Mouse (Mus musculus): ENCODE measurements at regions not wholly inside any gene's neighbourhood (a gene's known extent, or its start where the extent isn't known, plus 50 kb on each side); places are given as distances from the start of the nearest gene placed in this dataset.
"Not testable (repeated sequence)": the region's sequence is repeated elsewhere in the genome, so short reads cannot be mapped to it uniquely, and the experiment has no call there.

- ATAC-seq (replicated peaks; ENCODE audit: low FRiP score), result no peak
- Histone ChIP-seq H3K4me2 (no peak overlapping the region), H3K4me1 (replicated peaks; ENCODE audit: control insufficient read depth, insufficient read depth, low read length) (no peaks in the 10 kb centered on the region), H3K9ac (ENCODE audit: low read depth, low read length) (no peak overlapping the region), H3K27ac (ENCODE audit: low read depth, low read length) (no peak overlapping the region), H3K36me3 (ENCODE audit: control insufficient read depth, insufficient read depth, low read length) (no peaks in the 10 kb centered on the region), H3K27me3 (replicated peaks; ENCODE audit: control insufficient read depth, insufficient read depth, low read length) (no peaks in the 10 kb centered on the region), H3K4me3 (ENCODE audit: low read depth, low read length) (no peak overlapping the region), H3K9me3 (ENCODE audit: control insufficient read depth, low read length) (no peaks in the 10 kb centered on the region; the same call in 1 of the 2 replicates)
- 63% methylated on average over 1 of the region's 1 CpGs for WGBS
- DNase-seq (ENCODE audit: low spot score), result no peak
Observed at GRCm38 (mm10) chr15:24419186-24419585, 994.4 kb downstream of the Basp1 start.

GRCm38 (mm10) chr15:24407691-24408090, 1005.9 kb downstream of the Basp1 start:
- H3K27me3 ChIP-seq (replicated peaks; ENCODE audit: control insufficient read depth, insufficient read depth, low read length), result no peaks in the 10 kb centered on the region
- no peak overlapping the region for H3K4me3 ChIP-seq (ENCODE audit: low read depth, low read length)
- no peak overlapping the region for H3K9ac ChIP-seq (ENCODE audit: low read depth, low read length)
- no peaks in the 10 kb centered on the region for H3K9me3 ChIP-seq (ENCODE audit: control insufficient read depth, low read length)
- DNase-seq (ENCODE audit: low spot score), result no peak
- no peak overlapping the region for H3K27ac ChIP-seq (ENCODE audit: low read depth, low read length)
- 58% methylated on average over 3 of the region's 3 CpGs for WGBS
- no peaks in the 10 kb centered on the region for H3K36me3 ChIP-seq (ENCODE audit: control insufficient read depth, insufficient read depth, low read length)
- no peak for ATAC-seq (replicated peaks; ENCODE audit: low FRiP score)
- H3K4me2 ChIP-seq, result no peak overlapping the region
- H3K4me1 ChIP-seq (replicated peaks; ENCODE audit: control insufficient read depth, insufficient read depth, low read length), result no peaks in the 10 kb centered on the region

- Histone ChIP-seq H3K4me2 (no peak overlapping the region), H3K9me3 (ENCODE audit: control insufficient read depth, low read length) (no peaks in the 10 kb centered on the region), H3K27ac (ENCODE audit: low read depth, low read length) (no peak overlapping the region), H3K9ac (ENCODE audit: low read depth, low read length) (no peak overlapping the region), H3K36me3 (ENCODE audit: control insufficient read depth, insufficient read depth, low read length) (no peaks in the 10 kb centered on the region), H3K4me3 (ENCODE audit: low read depth, low read length) (no peak overlapping the region), H3K27me3 (replicated peaks; ENCODE audit: control insufficient read depth, insufficient read depth, low read length) (no peaks in the 10 kb centered on the region), H3K4me1 (replicated peaks; ENCODE audit: control insufficient read depth, insufficient read depth, low read length) (no peaks in the 10 kb centered on the region)
- ATAC-seq (replicated peaks; ENCODE audit: low FRiP score) (no peak), DNase-seq (ENCODE audit: low spot score) (no peak)
- 68% methylated on average over 1 of the region's 1 CpGs for WGBS
Observed at GRCm38 (mm10) chr15:24405305-24405704, 1008.3 kb downstream of the Basp1 start.

- H3K9ac ChIP-seq (ENCODE audit: low read depth, low read length), result no peak overlapping the region
- no peak for DNase-seq (ENCODE audit: low spot score)
- 78% methylated on average over 2 of the region's 2 CpGs for WGBS
- H3K9me3 ChIP-seq (ENCODE audit: control insufficient read depth, low read length), result no peaks in the 10 kb centered on the region
- H3K4me2 ChIP-seq, result no peak overlapping the region
- H3K27me3 ChIP-seq (replicated peaks; ENCODE audit: control insufficient read depth, insufficient read depth, low read length), result no peaks in the 10 kb centered on the region
- H3K4me3 ChIP-seq (ENCODE audit: low read depth, low read length), result no peak overlapping the region
- H3K4me1 ChIP-seq (replicated peaks; ENCODE audit: control insufficient read depth, insufficient read depth, low read length), result no peaks in the 10 kb centered on the region
- no peaks in the 10 kb centered on the region for H3K36me3 ChIP-seq (ENCODE audit: control insufficient read depth, insufficient read depth, low read length)
- H3K27ac ChIP-seq (ENCODE audit: low read depth, low read length), result no peak overlapping the region
- ATAC-seq (replicated peaks; ENCODE audit: low FRiP score), result no peak
Observed at GRCm38 (mm10) chr15:24400088-24400487, 1013.5 kb downstream of the Basp1 start.

- H3K9me3 ChIP-seq (ENCODE audit: control insufficient read depth, low read length), result 0 out of 2 replicates have a peak, but pooled peaks cover 5% of the 10 kb centered on the region
- no peaks in the 10 kb centered on the region for H3K27me3 ChIP-seq (replicated peaks; ENCODE audit: control insufficient read depth, insufficient read depth, low read length)
- no peak overlapping the region for H3K4me2 ChIP-seq
- H3K4me1 ChIP-seq (replicated peaks; ENCODE audit: control insufficient read depth, insufficient read depth, low read length), result no peaks in the 10 kb centered on the region
- H3K9ac ChIP-seq (ENCODE audit: low read depth, low read length), result no peak overlapping the region
- H3K36me3 ChIP-seq (ENCODE audit: control insufficient read depth, insufficient read depth, low read length), result no peaks in the 10 kb centered on the region
- H3K27ac ChIP-seq (ENCODE audit: low read depth, low read length), result no peak overlapping the region
- WGBS, result 77% methylated on average over 8 of the region's 8 CpGs
- ATAC-seq (replicated peaks; ENCODE audit: low FRiP score) (no peak), DNase-seq (ENCODE audit: low spot score) (no peak)
- H3K4me3 ChIP-seq (ENCODE audit: low read depth, low read length), result no peak overlapping the region
Observed at GRCm38 (mm10) chr15:24358398-24358797, 1055.2 kb downstream of the Basp1 start.

GRCm38 (mm10) chr15:24348975-24349560, 1064.5 kb downstream of the Basp1 start:
- Histone ChIP-seq H3K4me3 (ENCODE audit: low read depth, low read length) (no peak overlapping the region), H3K36me3 (ENCODE audit: control insufficient read depth, insufficient read depth, low read length) (no peaks in the 10 kb centered on the region), H3K27me3 (replicated peaks; ENCODE audit: control insufficient read depth, insufficient read depth, low read length) (no peaks in the 10 kb centered on the region), H3K9ac (ENCODE audit: low read depth, low read length) (no peak overlapping the region), H3K4me2 (no peak overlapping the region), H3K27ac (ENCODE audit: low read depth, low read length) (no peak overlapping the region), H3K9me3 (ENCODE audit: control insufficient read depth, low read length) (no peaks in the 10 kb centered on the region), H3K4me1 (replicated peaks; ENCODE audit: control insufficient read depth, insufficient read depth, low read length) (no peaks in the 10 kb centered on the region)
- 80% methylated on average over 1 of the region's 1 CpGs for WGBS
- no peak for DNase-seq (ENCODE audit: low spot score)
- ATAC-seq (replicated peaks; ENCODE audit: low FRiP score), result no peak

GRCm38 (mm10) chr15:24335876-24336275, 1077.7 kb downstream of the Basp1 start:
- ATAC-seq (replicated peaks; ENCODE audit: low FRiP score); H3K9ac ChIP-seq (ENCODE audit: low read depth, low read length); DNase-seq (ENCODE audit: low spot score); H3K9me3 ChIP-seq (ENCODE audit: control insufficient read depth, low read length); H3K36me3 ChIP-seq (ENCODE audit: control insufficient read depth, insufficient read depth, low read length); H3K4me1 ChIP-seq (replicated peaks; ENCODE audit: control insufficient read depth, insufficient read depth, low read length); H3K4me2 ChIP-seq; H3K27me3 ChIP-seq (replicated peaks; ENCODE audit: control insufficient read depth, insufficient read depth, low read length); H3K4me3 ChIP-seq (ENCODE audit: low read depth, low read length); H3K27ac ChIP-seq (ENCODE audit: low read depth, low read length): not testable (repeated sequence)
- WGBS, result 70% methylated on average over 1 of the region's 1 CpGs

GRCm38 (mm10) chr15:24303123-24303522, 1110.4 kb downstream of the Basp1 start:
- H3K27ac ChIP-seq (ENCODE audit: low read depth, low read length); H3K36me3 ChIP-seq (ENCODE audit: control insufficient read depth, insufficient read depth, low read length); H3K9ac ChIP-seq (ENCODE audit: low read depth, low read length); ATAC-seq (replicated peaks; ENCODE audit: low FRiP score); DNase-seq (ENCODE audit: low spot score); H3K4me3 ChIP-seq (ENCODE audit: low read depth, low read length); H3K9me3 ChIP-seq (ENCODE audit: control insufficient read depth, low read length); H3K27me3 ChIP-seq (replicated peaks; ENCODE audit: control insufficient read depth, insufficient read depth, low read length); H3K4me2 ChIP-seq; H3K4me1 ChIP-seq (replicated peaks; ENCODE audit: control insufficient read depth, insufficient read depth, low read length): not testable (repeated sequence)
- WGBS, result 77% methylated on average over 3 of the region's 3 CpGs

GRCm38 (mm10) chr15:24297236-24297635, 1116.3 kb downstream of the Basp1 start:
- no peak overlapping the region for H3K27ac ChIP-seq (ENCODE audit: low read depth, low read length)
- H3K27me3 ChIP-seq (replicated peaks; ENCODE audit: control insufficient read depth, insufficient read depth, low read length), result no peaks in the 10 kb centered on the region
- H3K4me1 ChIP-seq (replicated peaks; ENCODE audit: control insufficient read depth, insufficient read depth, low read length), result no peaks in the 10 kb centered on the region
- H3K36me3 ChIP-seq (ENCODE audit: control insufficient read depth, insufficient read depth, low read length), result no peaks in the 10 kb centered on the region
- no peak overlapping the region for H3K4me3 ChIP-seq (ENCODE audit: low read depth, low read length)
- no peak for DNase-seq (ENCODE audit: low spot score)
- ATAC-seq (replicated peaks; ENCODE audit: low FRiP score), result no peak
- H3K4me2 ChIP-seq, result no peak overlapping the region
- H3K9ac ChIP-seq (ENCODE audit: low read depth, low read length), result no peak overlapping the region
- no peaks in the 10 kb centered on the region for H3K9me3 ChIP-seq (ENCODE audit: control insufficient read depth, low read length)

Measured in liver, embryonic 11.5 days (tissue).